Mouse (Mus musculus) liver, embryonic 13.5 days (tissue): ENCODE measurements around the gene Baiap2l1. TPM values are rescaled to one million over a fixed set of nuclear protein-coding genes. Genes with fewer than 3 reads are reported as not detected.
A peak's percentile ranks its signal among the peaks of the same experiment; 100 is the strongest.

Experiments used
- ATAC-seq: fragments of 200-750 bp; cut with Nextera tagmentation; 2 replicates; pipeline ENCODE4 v1.8.0; 2017; ENCODE audit warnings: low read depth, mild to moderate bottlenecking, moderate number of reproducible peaks, moderate library complexity
- DNase-seq: peaks from one replicate; pipeline ENCODE4 v3.0.0; 2022
- H3K27ac ChIP-seq: fragments of 300-500 bp; sonication (generic); 2 replicates; pipeline ENCODE4 v1.5.1; 2015; ENCODE audit warnings: moderate library complexity, mild to moderate bottlenecking, inconsistent platforms
- H3K27me3 ChIP-seq: fragments of 300-500 bp; sonication (generic); 2 replicates; pipeline ENCODE4 v1.6.1; 2015; ENCODE audit warnings: mild to moderate bottlenecking, inconsistent platforms
- H3K36me3 ChIP-seq: fragments of 300-500 bp; sonication (generic); 2 replicates; pipeline ENCODE4 v1.6.1; 2015; ENCODE audit warnings: mild to moderate bottlenecking, inconsistent platforms
- H3K4me1 ChIP-seq: fragments of 300-500 bp; sonication (generic); replicated peaks from 2 replicates; pipeline ENCODE4 v1.6.1; 2015; ENCODE audit warnings: inconsistent platforms
- H3K4me2 ChIP-seq: fragments of 300-500 bp; sonication (generic); 2 replicates; pipeline ENCODE4 v1.6.1; 2015; ENCODE audit warnings: inconsistent platforms, mild to moderate bottlenecking, moderate library complexity
- H3K4me3 ChIP-seq: fragments of 300-500 bp; sonication (generic); replicated peaks from 2 replicates; pipeline ENCODE4 v1.5.1; 2015; ENCODE audit warnings: mild to moderate bottlenecking, inconsistent platforms
- H3K9ac ChIP-seq: fragments of 300-500 bp; sonication (generic); 2 replicates; pipeline ENCODE4 v1.6.1; 2015; ENCODE audit warnings: mild to moderate bottlenecking, inconsistent platforms
- H3K9me3 ChIP-seq: fragments of 300-500 bp; sonication (generic); replicated peaks from 2 replicates; pipeline ENCODE4 v1.6.1; 2016; ENCODE audit warnings: inconsistent platforms
- WGBS: fragments of 180-500 bp; shearing (Covaris S2); methylation state at CpG from one replicate; pipeline ENCODE4 v1.1.7; 2015; ENCODE audit not compliant: insufficient replicate concordance; 5-methylcytosine and 5-hydroxymethylcytosine counted together
- polyA plus RNA-seq: library from polyadenylated mRNA; unstranded; fragments of >200 nt; fragmentation: Nextera tagmentation; extraction: Ambion mirVana; gene quantifications from 2 replicates; pipeline ENCODE4 v1.2.1, GENCODE M21; 2015

Baiap2l1 gene
- polyA plus RNA-seq, 1 experiment from 2014 or later = 3.7 TPM

GRCm38 (mm10) chr5:144267535-144268241, 90.2 kb downstream of the Baiap2l1 start:
- Histone ChIP-seq H3K4me2 (no peak overlapping the region), H3K27me3 (no peaks in the 10 kb centered on the region), H3K9ac (no peak overlapping the region), H3K27ac (no peak overlapping the region), H3K36me3 (peaks cover 17% of the 10 kb centered on the region), H3K4me1 (peaks cover 16% of the 10 kb centered on the region), H3K4me3 (no peak overlapping the region), H3K9me3 (no peaks in the 10 kb centered on the region)
- ATAC-seq = no peak
- 70% methylated on average over 8 of the region's 8 CpGs for WGBS
- no peak for DNase-seq

GRCm38 (mm10) chr5:144263496-144263895, 94.4 kb downstream of the Baiap2l1 start:
- WGBS = 83% methylated on average over 13 of the region's 13 CpGs
- no peak overlapping the region for H3K4me3 ChIP-seq
- no peak overlapping the region for H3K9ac ChIP-seq
- no peaks in the 10 kb centered on the region for H3K9me3 ChIP-seq
- H3K27ac ChIP-seq = no peak overlapping the region
- no peak for DNase-seq
- H3K36me3 ChIP-seq = peaks cover 17% of the 10 kb centered on the region
- H3K4me2 ChIP-seq = no peak overlapping the region
- ATAC-seq = no peak
- H3K4me1 ChIP-seq = peaks cover 4% of the 10 kb centered on the region
- no peaks in the 10 kb centered on the region for H3K27me3 ChIP-seq

GRCm38 (mm10) chr5:144263082-144263481, 94.8 kb downstream of the Baiap2l1 start:
- no peak overlapping the region for H3K4me2 ChIP-seq
- no peak for DNase-seq
- no peak for ATAC-seq
- peaks cover 17% of the 10 kb centered on the region for H3K36me3 ChIP-seq
- H3K9me3 ChIP-seq = no peaks in the 10 kb centered on the region
- peaks cover 8% of the 10 kb centered on the region for H3K4me1 ChIP-seq
- H3K27me3 ChIP-seq = no peaks in the 10 kb centered on the region
- 72% methylated on average over 9 of the region's 9 CpGs for WGBS
- no peak overlapping the region for H3K27ac ChIP-seq
- H3K4me3 ChIP-seq = no peak overlapping the region
- no peak overlapping the region for H3K9ac ChIP-seq

GRCm38 (mm10) chr5:144261829-144262228, 96.1 kb downstream of the Baiap2l1 start:
- ATAC-seq (no peak), DNase-seq (no peak)
- Histone ChIP-seq H3K36me3 (peaks cover 17% of the 10 kb centered on the region), H3K4me2 (no peak overlapping the region), H3K9ac (no peak overlapping the region), H3K4me1 (peaks cover 21% of the 10 kb centered on the region), H3K27me3 (no peaks in the 10 kb centered on the region), H3K9me3 (no peaks in the 10 kb centered on the region), H3K4me3 (no peak overlapping the region), H3K27ac (no peak overlapping the region)
- 85% methylated on average over 5 of the region's 5 CpGs for WGBS

GRCm38 (mm10) chr5:144261309-144261708, 96.6 kb downstream of the Baiap2l1 start:
- no peaks in the 10 kb centered on the region for H3K27me3 ChIP-seq
- no peak overlapping the region for H3K4me3 ChIP-seq
- H3K27ac ChIP-seq = no peak overlapping the region
- H3K9me3 ChIP-seq = no peaks in the 10 kb centered on the region
- H3K4me2 ChIP-seq = no peak overlapping the region
- peaks cover 26% of the 10 kb centered on the region for H3K4me1 ChIP-seq
- H3K36me3 ChIP-seq = peaks cover 13% of the 10 kb centered on the region
- WGBS = 74% methylated on average over 9 of the region's 9 CpGs
- no peak for DNase-seq
- H3K9ac ChIP-seq = no peak overlapping the region
- no peak for ATAC-seq

GRCm38 (mm10) chr5:144260464-144260863, 97.4 kb downstream of the Baiap2l1 start:
- Histone ChIP-seq H3K4me3 (no peak overlapping the region), H3K4me2 (no peak overlapping the region), H3K4me1 (peaks cover 35% of the 10 kb centered on the region), H3K36me3 (peaks cover 10% of the 10 kb centered on the region), H3K9me3 (no peaks in the 10 kb centered on the region), H3K27ac (no peak overlapping the region), H3K9ac (no peak overlapping the region), H3K27me3 (no peaks in the 10 kb centered on the region)
- DNase-seq (no peak), ATAC-seq (no peak)
- WGBS = 76% methylated on average over 8 of the region's 8 CpGs

- Histone ChIP-seq H3K27ac (no peak overlapping the region), H3K4me1 (peaks cover 42% of the 10 kb centered on the region), H3K4me3 (no peak overlapping the region), H3K27me3 (no peaks in the 10 kb centered on the region), H3K9me3 (no peaks in the 10 kb centered on the region), H3K4me2 (no peak overlapping the region), H3K9ac (no peak overlapping the region), H3K36me3 (peaks cover under 1% of the 10 kb centered on the region; the same call in 1 of the 2 replicates)
- 72% methylated on average over 6 of the region's 6 CpGs for WGBS
- DNase-seq (no peak), ATAC-seq (no peak)
Measured at GRCm38 (mm10) chr5:144259228-144259627, 98.7 kb downstream of the Baiap2l1 start.

- Histone ChIP-seq H3K27me3 (no peaks in the 10 kb centered on the region), H3K4me3 (no peak overlapping the region), H3K36me3 (no peaks in the 10 kb centered on the region), H3K4me1 (peaks cover 47% of the 10 kb centered on the region), H3K9me3 (no peaks in the 10 kb centered on the region), H3K4me2 (no peak overlapping the region), H3K27ac (no peak overlapping the region), H3K9ac (0 out of 2 replicates have a peak overlapping the region, but pooled peaks have one; percentile 6)
- ATAC-seq = no peak
- no peak for DNase-seq
- 43% methylated on average over 2 of the region's 2 CpGs for WGBS
Measured at GRCm38 (mm10) chr5:144258687-144259086, 99.2 kb downstream of the Baiap2l1 start.

- Histone ChIP-seq H3K4me2 (peak overlapping the region; percentile 98; the same call in 1 of the 2 replicates), H3K27ac (no peak overlapping the region), H3K4me3 (no peak overlapping the region), H3K27me3 (no peaks in the 10 kb centered on the region), H3K4me1 (peaks cover 49% of the 10 kb centered on the region), H3K9me3 (no peaks in the 10 kb centered on the region), H3K9ac (0 out of 2 replicates have a peak overlapping the region, but pooled peaks have one; percentile 6), H3K36me3 (no peaks in the 10 kb centered on the region)
- no peak for DNase-seq
- ATAC-seq = no peak
- WGBS = 69% methylated on average over 14 of the region's 14 CpGs
Measured at GRCm38 (mm10) chr5:144258131-144258611, 99.7 kb downstream of the Baiap2l1 start.

GRCm38 (mm10) chr5:144257451-144258110, 100.3 kb downstream of the Baiap2l1 start:
- Histone ChIP-seq H3K27ac (no peak overlapping the region), H3K4me3 (peak overlapping the region; percentile 87; the same call in 1 of the 2 replicates), H3K27me3 (no peaks in the 10 kb centered on the region), H3K9me3 (no peaks in the 10 kb centered on the region), H3K4me1 (peaks cover 49% of the 10 kb centered on the region), H3K9ac (no peak overlapping the region), H3K4me2 (peak overlapping the region; percentile 98), H3K36me3 (no peaks in the 10 kb centered on the region)
- WGBS = 69% methylated on average over 3 of the region's 3 CpGs
- no peak for DNase-seq
- no peak for ATAC-seq

- Histone ChIP-seq H3K27ac (no peak overlapping the region), H3K4me1 (peaks cover 49% of the 10 kb centered on the region), H3K36me3 (no peaks in the 10 kb centered on the region), H3K4me3 (peak overlapping the region; percentile 87), H3K27me3 (no peaks in the 10 kb centered on the region), H3K9me3 (no peaks in the 10 kb centered on the region), H3K4me2 (peak overlapping the region; percentile 98), H3K9ac (peak overlapping the region; percentile 94)
- 60% methylated on average over 1 of the region's 1 CpGs for WGBS
- no peak for DNase-seq
- ATAC-seq = no peak
Measured at GRCm38 (mm10) chr5:144256888-144257287, 101.0 kb downstream of the Baiap2l1 start.
